Mouse (Mus musculus): ENCODE measurements around the gene Cdc14b.

DNA sequence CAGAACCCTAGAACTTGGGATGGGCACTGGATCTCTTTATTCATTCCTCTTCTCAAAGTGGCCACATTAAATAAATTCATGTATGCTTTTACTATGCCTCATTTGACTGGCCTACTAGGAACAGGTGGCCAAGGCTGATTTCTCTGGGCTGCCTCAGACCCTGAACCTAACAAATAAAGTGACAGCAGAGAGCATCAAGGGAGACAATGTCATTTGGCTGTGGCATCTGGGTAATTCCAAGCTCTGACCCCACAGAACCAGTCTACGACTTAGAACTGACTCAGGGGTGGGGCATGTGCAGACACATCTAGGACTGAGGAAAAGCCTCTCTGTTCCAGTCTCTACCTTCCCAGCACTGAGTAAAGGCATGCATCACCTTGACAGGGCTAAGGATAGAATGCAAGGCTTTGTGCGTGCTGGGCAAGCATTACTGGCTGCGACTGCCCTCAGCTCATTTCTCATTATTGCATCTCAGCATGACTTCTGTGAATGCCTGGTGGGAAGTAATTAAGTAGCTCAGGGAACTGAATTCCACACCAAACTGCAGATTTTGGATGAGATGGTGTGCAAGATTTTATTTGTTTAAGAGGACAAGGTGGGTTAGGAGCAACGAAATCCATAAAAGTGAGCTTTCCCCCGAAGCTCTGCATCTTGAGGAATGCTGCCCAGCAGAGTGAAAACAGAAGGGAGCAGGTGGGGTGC is 17.1 kb downstream of the Cdc14b start:
- no peak for TF ChIP-seq MAX (IDR thresholded peaks at IDR 0.05; ENCODE audit: low read depth)
- no peak for TF ChIP-seq MYOD1 (IDR thresholded peaks at IDR 0.05; ENCODE audit: control insufficient read depth in 1 of 3, insufficient read length in 2 of 3, low read depth in 2 of 3)
- TF ChIP-seq POLR2A (IDR thresholded peaks at IDR 0.05; ENCODE audit: insufficient read length, low read depth), result no peak
- TF ChIP-seq TCF3 (IDR thresholded peaks at IDR 0.05; ENCODE audit: insufficient read length, low read depth), result no peak
- no peak for TF ChIP-seq POLR2AphosphoS2 (IDR thresholded peaks at IDR 0.05; ENCODE audit: insufficient read length, low read depth)
- no peak for TF ChIP-seq SRF (IDR thresholded peaks at IDR 0.05; ENCODE audit: control insufficient read depth, insufficient read length, low read depth)
- no peak for TF ChIP-seq USF1 (IDR thresholded peaks at IDR 0.05; ENCODE audit: low read depth)
- TF ChIP-seq REST (IDR thresholded peaks at IDR 0.05; ENCODE audit: insufficient read depth, insufficient read length), result no peak
- no peak for TF ChIP-seq E2F4 (IDR thresholded peaks at IDR 0.05; ENCODE audit: insufficient read depth)
